Mouse (Mus musculus) liver, embryonic 11.5 days (tissue): ENCODE results near the gene Xpo6. TPM values are rescaled to one million over a fixed set of nuclear protein-coding genes. Genes with fewer than 3 reads are reported as not detected.

Experiments used
- ATAC-seq: fragments of 200-750 bp; cut with Nextera tagmentation; replicated peaks from 2 replicates; pipeline ENCODE4 v1.8.0; 2017; ENCODE audit warnings: moderate number of reproducible peaks, mild to moderate bottlenecking, moderate TSS enrichment, moderate library complexity; ENCODE audit not compliant: low FRiP score
- DNase-seq: peaks from one replicate; pipeline ENCODE4 v3.0.0-alpha.2; 2017; ENCODE audit warnings: low spot score
- H3K27ac ChIP-seq: fragments of 300-500 bp; sonication (generic); 2 replicates; pipeline ENCODE4 v1.5.1; 2014; ENCODE audit warnings: mild to moderate bottlenecking, low read depth, low read length, control low read depth
- H3K27me3 ChIP-seq: fragments of 300-500 bp; sonication (generic); replicated peaks from 2 replicates; pipeline ENCODE4 v1.6.1; 2014; ENCODE audit warnings: low read length, mixed read lengths; ENCODE audit not compliant: control insufficient read depth, insufficient read depth
- H3K36me3 ChIP-seq: fragments of 300-500 bp; sonication (generic); 2 replicates; pipeline ENCODE4 v1.6.1; 2014; ENCODE audit warnings: mild to moderate bottlenecking, low read length, moderate library complexity, mixed read lengths; ENCODE audit not compliant: control insufficient read depth, insufficient read depth
- H3K4me1 ChIP-seq: fragments of 300-500 bp; sonication (generic); replicated peaks from 2 replicates; pipeline ENCODE4 v1.6.1; 2014; ENCODE audit warnings: low read length, mixed read lengths; ENCODE audit not compliant: control insufficient read depth, insufficient read depth
- H3K4me2 ChIP-seq: fragments of 300-500 bp; sonication (generic); 2 replicates; pipeline ENCODE4 v1.6.1; 2014; ENCODE audit warnings: mild to moderate bottlenecking, control low read depth, moderate library complexity
- H3K4me3 ChIP-seq: fragments of 300-500 bp; sonication (generic); 2 replicates; pipeline ENCODE4 v1.5.1; 2014; ENCODE audit warnings: low read depth, low read length, control low read depth
- H3K9ac ChIP-seq: fragments of 300-500 bp; sonication (generic); 2 replicates; pipeline ENCODE4 v1.6.1; 2014; ENCODE audit warnings: low read depth, low read length, control low read depth
- H3K9me3 ChIP-seq: fragments of 300-500 bp; sonication (generic); 2 replicates; pipeline ENCODE4 v1.6.1; 2016; ENCODE audit warnings: low read length, inconsistent platforms, mixed read lengths; ENCODE audit not compliant: control insufficient read depth
- WGBS: fragments of 180-500 bp; shearing (Covaris S2); extraction: QIAGEN DNeasy Blood & Tissue Kit; methylation state at CpG from one replicate; pipeline ENCODE4 v1.1.7; 2014; 5-methylcytosine and 5-hydroxymethylcytosine counted together
- polyA plus RNA-seq: library from polyadenylated mRNA; unstranded; fragments of >200 nt; fragmentation: Nextera tagmentation; extraction: Ambion mirVana; gene quantifications from 2 replicates; pipeline ENCODE4 v1.2.1, GENCODE M21; 2014

The Xpo6 gene
- polyA plus RNA-seq, 1 experiment from 2014 or later: 59.7 TPM

DNA sequence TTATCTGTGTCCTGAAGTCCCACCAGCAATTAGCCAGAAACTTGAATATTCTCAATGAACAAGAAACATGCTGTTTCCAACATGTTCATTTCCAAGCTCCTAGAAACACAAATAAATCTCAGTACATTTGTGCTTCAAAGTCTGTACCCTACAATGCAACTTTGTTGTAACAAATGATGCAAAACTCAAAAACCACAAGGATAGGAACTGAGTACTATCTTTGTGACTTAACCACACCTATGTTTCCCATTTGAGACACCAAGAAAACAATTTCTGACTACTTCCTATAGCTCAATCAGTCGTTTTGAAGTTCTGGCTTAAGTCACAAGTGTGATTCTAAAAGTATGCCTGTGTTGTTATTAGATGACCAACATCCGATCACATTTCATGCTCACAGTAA, 64.9 kb downstream of the Xpo6 start:
- Histone ChIP-seq H3K9me3 (no peaks in the 10 kb centered on the region), H3K4me2 (no peak overlapping the region), H3K4me1 (no peaks in the 10 kb centered on the region), H3K4me3 (no peak overlapping the region), H3K9ac (no peak overlapping the region), H3K27me3 (no peaks in the 10 kb centered on the region), H3K27ac (no peak overlapping the region), H3K36me3 (peaks cover 10% of the 10 kb centered on the region; the same call in 1 of the 2 replicates)
- ATAC-seq (no peak), DNase-seq (no peak)
- 66% methylated on average over 2 of the region's 2 CpGs for WGBS

DNA sequence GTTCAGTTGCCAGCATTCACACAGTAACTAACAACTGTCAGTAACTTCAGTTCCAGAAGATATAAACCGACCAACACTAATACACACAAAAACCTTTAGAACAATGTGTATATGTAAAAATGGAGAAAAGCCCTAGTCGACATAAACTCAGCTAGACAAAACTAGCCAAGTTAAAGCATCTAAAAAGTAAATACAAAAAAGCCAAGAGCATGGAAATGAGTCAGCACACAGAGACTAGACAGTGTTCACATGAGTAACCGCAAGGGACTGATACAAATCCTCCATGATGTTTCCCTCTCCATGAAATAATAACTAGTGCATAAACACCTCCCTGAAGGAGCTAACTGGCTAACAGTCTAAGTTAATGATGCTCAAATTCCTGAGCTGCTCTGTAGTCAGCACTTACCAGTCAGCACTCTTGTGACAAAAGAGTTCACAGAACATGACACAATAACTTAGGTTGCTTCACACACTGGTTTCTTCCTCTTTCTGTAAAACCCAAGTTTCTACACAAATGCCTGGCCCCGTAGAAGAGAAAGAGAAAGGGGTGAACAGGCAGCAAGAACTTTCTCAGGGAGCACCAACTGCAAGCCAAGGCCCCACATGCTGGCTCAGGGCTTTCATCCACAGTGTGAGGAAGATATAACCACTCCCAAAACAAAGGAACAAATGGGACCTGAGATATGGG, 65.5 kb downstream of the Xpo6 start:
- Histone ChIP-seq H3K36me3 (peaks cover 10% of the 10 kb centered on the region; the same call in 1 of the 2 replicates), H3K9ac (no peak overlapping the region), H3K4me2 (no peak overlapping the region), H3K9me3 (no peaks in the 10 kb centered on the region), H3K27ac (no peak overlapping the region), H3K4me1 (no peaks in the 10 kb centered on the region), H3K27me3 (no peaks in the 10 kb centered on the region), H3K4me3 (no peak overlapping the region)
- 87% methylated on average over 4 of the region's 4 CpGs for WGBS
- ATAC-seq: peak; percentile 53; the same call in 1 of the 2 replicates
- no peak for DNase-seq

DNA sequence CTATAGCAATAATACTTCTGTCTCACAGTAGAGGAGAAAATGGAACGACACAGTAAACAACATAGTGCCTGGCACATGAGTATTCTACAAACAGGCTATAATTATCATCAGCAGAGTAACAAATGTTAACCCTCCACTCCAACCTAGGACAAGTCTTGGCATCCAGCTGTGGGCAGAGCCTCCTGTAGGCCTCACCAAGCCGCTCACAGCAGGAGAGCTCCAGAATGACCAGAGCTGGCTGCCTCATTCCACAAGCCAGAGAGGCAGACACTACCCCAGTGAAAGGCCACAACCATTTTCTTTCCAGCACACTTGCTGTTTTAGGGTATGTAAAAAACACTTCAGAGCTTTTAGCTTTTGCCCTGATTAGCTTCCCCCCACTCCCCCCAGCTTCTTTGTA, 72.6 kb downstream of the Xpo6 start:
- Histone ChIP-seq H3K4me2 (no peak overlapping the region), H3K9ac (no peak overlapping the region), H3K36me3 (peaks cover 14% of the 10 kb centered on the region), H3K4me3 (no peak overlapping the region), H3K27ac (no peak overlapping the region), H3K27me3 (no peaks in the 10 kb centered on the region), H3K4me1 (peaks cover 15% of the 10 kb centered on the region), H3K9me3 (no peaks in the 10 kb centered on the region)
- DNase-seq (no peak), ATAC-seq (no peak)
- WGBS: 89% methylated on average over 2 of the region's 2 CpGs

DNA sequence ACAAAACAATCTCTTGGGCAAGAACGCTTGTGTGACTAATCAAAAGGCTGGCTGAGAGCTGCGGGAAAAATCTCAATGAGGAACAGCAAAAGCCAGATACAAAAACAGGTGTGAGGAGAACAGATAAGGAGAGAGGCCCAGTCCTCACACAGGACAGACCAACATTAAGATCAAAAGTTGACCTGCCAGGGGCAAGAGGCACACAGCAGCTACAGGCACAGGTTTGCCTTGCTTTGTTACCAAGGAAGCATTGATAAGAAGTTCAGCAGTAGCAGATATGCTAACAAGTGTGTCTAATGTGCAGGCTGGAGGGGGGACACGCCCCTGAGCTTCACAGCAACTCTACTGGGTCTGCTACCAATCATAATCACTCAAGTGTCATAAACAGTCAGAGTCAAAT, 73.8 kb downstream of the Xpo6 start:
- H3K27me3 ChIP-seq: no peaks in the 10 kb centered on the region
- no peak overlapping the region for H3K4me2 ChIP-seq
- DNase-seq (no peak), ATAC-seq (peak; percentile 83)
- WGBS: 37% methylated on average over 3 of the region's 3 CpGs
- no peak overlapping the region for H3K4me3 ChIP-seq
- no peaks in the 10 kb centered on the region for H3K9me3 ChIP-seq
- H3K27ac ChIP-seq: no peak overlapping the region
- no peak overlapping the region for H3K9ac ChIP-seq
- peaks cover 15% of the 10 kb centered on the region for H3K4me1 ChIP-seq
- H3K36me3 ChIP-seq: peaks cover 18% of the 10 kb centered on the region

DNA sequence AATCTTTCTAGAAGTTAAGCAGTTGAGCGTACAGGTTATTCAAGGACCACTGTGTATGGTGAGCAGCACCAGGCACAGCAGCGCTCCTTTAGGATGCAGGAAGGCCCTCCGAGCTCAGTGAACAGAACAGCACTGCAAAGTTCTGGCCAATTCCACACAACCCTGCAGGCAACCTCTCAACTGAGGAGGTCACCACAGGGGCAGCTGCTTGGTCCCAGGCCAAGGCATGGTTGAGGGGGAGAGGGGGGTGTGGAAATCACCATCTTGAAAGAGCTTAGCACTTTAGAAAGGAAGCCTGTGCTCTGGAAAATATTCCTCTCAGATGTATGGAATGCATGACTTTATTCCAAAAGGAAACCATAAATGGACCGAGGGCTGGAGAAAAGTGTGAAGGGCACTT, 78.8 kb downstream of the Xpo6 start:
- Histone ChIP-seq H3K27me3 (no peaks in the 10 kb centered on the region), H3K4me2 (no peak overlapping the region), H3K9ac (no peak overlapping the region), H3K27ac (no peak overlapping the region), H3K4me3 (no peak overlapping the region), H3K36me3 (peaks cover 19% of the 10 kb centered on the region), H3K9me3 (no peaks in the 10 kb centered on the region), H3K4me1 (peaks cover 7% of the 10 kb centered on the region; the same call in 1 of the 2 replicates)
- 94% methylated on average over 4 of the region's 4 CpGs for WGBS
- ATAC-seq (no peak), DNase-seq (no peak)

DNA sequence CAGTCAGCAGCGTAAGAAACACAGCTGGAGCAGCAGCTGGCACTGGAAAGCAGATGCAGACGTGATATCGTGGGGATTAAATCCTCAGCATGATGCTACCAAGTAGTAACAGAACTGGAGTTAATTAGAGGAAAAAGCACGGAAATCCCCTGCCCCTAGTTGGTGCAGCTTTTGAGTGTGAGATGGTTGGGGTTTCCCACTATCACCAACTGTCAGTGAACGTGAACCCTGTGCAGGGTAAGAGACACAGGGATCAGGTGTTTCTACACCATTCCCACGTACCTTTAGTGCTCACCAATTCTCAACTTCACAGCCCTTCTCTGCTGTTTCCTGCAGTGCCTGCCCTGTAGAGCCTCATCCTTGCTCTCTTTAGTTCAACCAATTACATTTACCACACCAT, 80.5 kb downstream of the Xpo6 start:
- Histone ChIP-seq H3K4me1 (no peaks in the 10 kb centered on the region), H3K4me2 (no peak overlapping the region), H3K27me3 (no peaks in the 10 kb centered on the region), H3K9me3 (no peaks in the 10 kb centered on the region), H3K36me3 (peaks cover 24% of the 10 kb centered on the region), H3K9ac (no peak overlapping the region), H3K27ac (no peak overlapping the region), H3K4me3 (no peak overlapping the region)
- 82% methylated on average over 6 of the region's 6 CpGs for WGBS
- DNase-seq: no peak
- no peak for ATAC-seq

DNA sequence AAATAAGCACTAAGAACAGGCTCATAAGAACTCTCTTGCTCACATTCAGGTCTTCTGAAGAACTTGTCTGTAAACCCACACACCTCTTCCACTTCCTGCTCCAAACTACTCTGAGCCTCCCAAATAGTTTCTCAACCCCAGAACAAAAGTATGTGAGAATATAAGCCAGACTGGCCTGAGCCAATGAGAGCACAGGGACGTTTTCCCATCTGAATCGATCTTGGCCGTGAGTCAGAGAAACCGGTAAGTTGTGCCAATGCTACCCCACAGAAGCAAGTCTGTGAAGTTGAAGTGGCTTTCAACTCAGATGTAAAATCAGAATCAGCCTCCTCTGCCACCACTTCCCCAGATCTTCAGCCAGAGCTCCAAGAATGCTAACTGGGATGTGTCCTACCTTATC, 87.0 kb downstream of the Xpo6 start:
- no peak overlapping the region for H3K4me2 ChIP-seq
- no peak overlapping the region for H3K27ac ChIP-seq
- no peak overlapping the region for H3K4me3 ChIP-seq
- peaks cover 35% of the 10 kb centered on the region for H3K36me3 ChIP-seq
- H3K4me1 ChIP-seq: no peaks in the 10 kb centered on the region
- 93% methylated on average over 4 of the region's 4 CpGs for WGBS
- H3K27me3 ChIP-seq: no peaks in the 10 kb centered on the region
- DNase-seq (no peak), ATAC-seq (no peak)
- no peaks in the 10 kb centered on the region for H3K9me3 ChIP-seq
- no peak overlapping the region for H3K9ac ChIP-seq

DNA sequence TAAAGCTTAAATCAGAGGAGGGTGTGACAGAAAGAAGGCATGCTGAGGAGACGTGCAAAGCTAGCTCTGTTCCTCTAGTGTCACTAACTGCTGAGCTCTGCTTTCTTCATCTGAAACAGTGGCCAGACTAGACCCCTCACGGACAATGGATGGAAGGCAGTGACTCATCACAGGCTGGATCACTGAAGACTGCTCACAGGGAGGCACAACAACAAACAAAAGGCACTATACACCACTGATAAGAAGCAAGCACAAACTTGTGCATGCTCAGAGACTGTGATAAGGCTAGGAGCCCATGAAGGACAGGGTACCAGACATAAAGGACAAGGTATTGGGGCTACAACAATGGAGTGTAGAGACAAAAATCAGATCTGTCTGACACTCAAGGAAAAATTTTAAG, 89.1 kb downstream of the Xpo6 start:
- Histone ChIP-seq H3K9ac (no peak overlapping the region), H3K36me3 (peaks cover 50% of the 10 kb centered on the region), H3K9me3 (no peaks in the 10 kb centered on the region), H3K4me1 (no peaks in the 10 kb centered on the region), H3K4me3 (no peak overlapping the region), H3K27ac (no peak overlapping the region), H3K4me2 (no peak overlapping the region), H3K27me3 (no peaks in the 10 kb centered on the region)
- 60% methylated on average over 2 of the region's 2 CpGs for WGBS
- no peak for DNase-seq
- peak; percentile 77 for ATAC-seq

DNA sequence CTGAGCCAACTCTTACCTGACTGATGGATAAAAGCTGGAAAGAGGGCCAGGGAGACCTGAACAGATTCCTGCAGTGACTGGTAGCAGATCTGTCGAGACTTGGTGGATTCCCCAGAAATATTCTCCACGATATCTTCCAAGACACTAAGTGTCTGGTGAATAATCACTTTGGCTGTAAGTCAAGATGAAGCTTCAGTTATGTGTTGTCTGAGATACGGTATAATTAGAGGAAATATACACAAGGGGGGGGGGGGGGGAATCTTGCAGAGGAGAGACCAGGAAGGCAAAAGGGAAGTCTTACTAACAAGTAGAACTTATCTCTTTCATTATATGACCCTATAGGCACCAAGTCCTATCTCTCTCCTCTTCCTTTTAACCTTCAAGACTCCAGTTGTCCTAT, 90.4 kb downstream of the Xpo6 start:
- DNase-seq (no peak), ATAC-seq (no peak)
- 83% methylated on average over 3 of the region's 3 CpGs for WGBS
- Histone ChIP-seq H3K9ac (no peak overlapping the region), H3K27ac (no peak overlapping the region), H3K4me1 (no peaks in the 10 kb centered on the region), H3K36me3 (peaks cover 49% of the 10 kb centered on the region), H3K27me3 (no peaks in the 10 kb centered on the region), H3K9me3 (no peaks in the 10 kb centered on the region), H3K4me2 (no peak overlapping the region), H3K4me3 (no peak overlapping the region)
